Comparison of ENCODE assay signal across 28 mouse cellular contexts in the genomic region with DNA sequence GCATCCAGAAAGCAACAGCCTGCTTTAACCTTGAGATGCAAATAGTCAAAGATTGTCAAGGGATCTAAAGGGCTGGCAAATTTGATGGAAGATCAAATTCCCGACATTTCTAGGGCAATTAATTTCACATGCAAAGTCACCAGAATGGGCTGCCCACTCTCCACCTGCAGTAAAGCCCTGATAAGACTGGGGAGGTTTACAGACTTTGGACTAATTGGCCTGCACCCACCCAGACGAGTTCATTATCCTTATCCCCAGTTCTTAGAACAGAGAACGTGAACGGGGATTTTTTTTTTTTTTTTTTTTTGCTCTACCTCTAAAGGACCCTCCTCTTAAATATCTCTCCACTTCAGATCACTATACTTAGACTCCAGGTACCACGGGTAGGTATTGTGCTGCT. TPM values are rescaled to one million over a fixed set of nuclear protein-coding genes. Genes with fewer than 3 reads are reported as not detected.
DNase-seq lines count a peak whose midpoint lies in the region; ATAC-seq and TF ChIP-seq lines count a peak whose summit lies in the region.
"Had no signal": no experiment of that assay in that cellular context is flagged by ENCODE, and none has a peak within 500 bp of the region (broad histone marks: within the 10 kb centered on the region; RNA-seq: fewer than 3 reads in every experiment).

No protein-coding gene starts in this region.

- TF ChIP-seq CTCF in MEL (IDR thresholded peaks at IDR 0.05 in 2 of 3, conservative IDR thresholded peaks at IDR 0.05 in 1 of 3; ENCODE audit: control insufficient read depth in 1 of 3, insufficient read depth in 1 of 3, low read depth in 2 of 3, low read length in 3 of 3, poor library complexity in 1 of 3, severe bottlenecking in 1 of 3) = no peak
- no peak for TF ChIP-seq CTCF in intestine, postnatal 0 days (IDR thresholded peaks at IDR 0.05; ENCODE audit: low read depth)
- no peak for TF ChIP-seq CTCF in liver, embryonic 14.5 days (IDR thresholded peaks at IDR 0.05; ENCODE audit: low read depth)

- no peak for TF ChIP-seq POLR2A in MEL (IDR thresholded peaks at IDR 0.05; ENCODE audit: control insufficient read depth in 1 of 2, insufficient read depth in 1 of 2, low read depth in 1 of 2, low read length in 2 of 2, poor library complexity in 1 of 2)

- H3K27ac ChIP-seq in MEL (ENCODE audit: control insufficient read depth, low read depth, low read length) = no peak overlapping the region
- H3K27ac ChIP-seq in intestine, postnatal 0 days (ENCODE audit: low read depth, low read length) = peak overlapping the region; percentile 96
- peak overlapping the region; percentile 99 for H3K27ac ChIP-seq in liver, embryonic 14.5 days
- no peak overlapping the region for H3K27ac ChIP-seq in midbrain, embryonic 11.5 days (ENCODE audit: low read depth, low read length)
- H3K27ac ChIP-seq: gastrocnemius, adult 2 months; heart, adult 2 months; hindbrain, embryonic 13.5 days; kidney, postnatal 0 days; limb, embryonic 10.5 days; limb, embryonic 15.5 days; midbrain, embryonic 15.5 days; neural tube, embryonic 15.5 days had no signal

- H3K79me2 ChIP-seq in MEL (ENCODE audit: control insufficient read depth, insufficient read depth, low read length, poor library complexity) = no peaks in the 10 kb centered on the region

- H3K27me3 ChIP-seq in MEL (ENCODE audit: control insufficient read depth in 1 of 2, insufficient read depth in 2 of 2, low read length in 2 of 2) = no peaks in the 10 kb centered on the region
- H3K27me3 ChIP-seq in intestine, postnatal 0 days (replicated peaks; ENCODE audit: control insufficient read depth, insufficient read depth, low read length) = no peaks in the 10 kb centered on the region
- no peaks in the 10 kb centered on the region for H3K27me3 ChIP-seq in liver, embryonic 14.5 days (ENCODE audit: control insufficient read depth, insufficient read depth, low read length)
- H3K27me3 ChIP-seq in midbrain, embryonic 11.5 days (ENCODE audit: control insufficient read depth, insufficient read depth, low read length) = no peaks in the 10 kb centered on the region
- H3K27me3 ChIP-seq: heart, embryonic 12.5 days; hindbrain, embryonic 13.5 days; limb, embryonic 15.5 days; midbrain, embryonic 15.5 days; neural tube, embryonic 15.5 days had no signal

- peak; percentile 58 for ATAC-seq in intestine, postnatal 0 days
- ATAC-seq in liver, embryonic 14.5 days (ENCODE audit: insufficient read depth) = no peak
- no peak for ATAC-seq in midbrain, embryonic 11.5 days (ENCODE audit: low FRiP score)
- ATAC-seq: forebrain, embryonic 14.5 days; midbrain, embryonic 15.5 days had no signal

- H3K36me3 ChIP-seq in MEL (ENCODE audit: control insufficient read depth in 1 of 2, insufficient read depth in 2 of 2, low read length in 2 of 2) = peaks cover 0 to 50% of the 10 kb centered on the region in 2 experiments; a peak in 2 of 4 replicates
- H3K36me3 ChIP-seq in intestine, postnatal 0 days (ENCODE audit: control insufficient read depth, insufficient read depth) = no peaks in the 10 kb centered on the region
- H3K36me3 ChIP-seq in liver, embryonic 14.5 days (replicated peaks; ENCODE audit: control insufficient read depth, insufficient read depth, low read depth) = no peaks in the 10 kb centered on the region
- no peaks in the 10 kb centered on the region for H3K36me3 ChIP-seq in midbrain, embryonic 11.5 days (ENCODE audit: control insufficient read depth, insufficient read depth, low read length)
- H3K36me3 ChIP-seq: heart, embryonic 12.5 days; hindbrain, embryonic 13.5 days; limb, embryonic 10.5 days; limb, embryonic 15.5 days; midbrain, embryonic 15.5 days; neural tube, embryonic 15.5 days had no signal

- DNase-seq in MEL (ENCODE audit: low read depth, low spot score) = no peak
- peak; percentile 27 for DNase-seq in c-Kit-negative CD71-positive TER-119-positive erythroid progenitor cells, embryonic 14.5 days (ENCODE audit: low read depth, low spot score)
- DNase-seq in liver, embryonic 14.5 days (ENCODE audit: low read depth in 3 of 3, low spot score in 3 of 3) = peak in 1 of 3 experiments; percentile 46
- no peak for DNase-seq in cerebellum, postnatal 14 days
- DNase-seq in left cerebral cortex, postnatal 4 days = no peak
- no peak for DNase-seq in midbrain, embryonic 11.5 days (ENCODE audit: low spot score, missing footprints)
- DNase-seq in spleen, postnatal 4 days (ENCODE audit: low spot score in 2 of 2) = no peak
- DNase-seq: adrenal gland, postnatal 10 days; B cell, adult 2 months; cerebellum, adult 18-20 months; cerebellum, postnatal 10 days; gastrocnemius, adult 2 months; heart, adult 2 months; heart, postnatal 4 days; kidney, adult 2 months; layer of hippocampus, postnatal 36 days; lung, postnatal 36 days; right cerebral cortex, postnatal 25 days; spleen, adult 18-20 months had no signal

- intact Hi-C loops in left cerebral cortex, postnatal 4 days (cut with DNase I) = no loop called here

- no peak overlapping the region for H3K9ac ChIP-seq in MEL (ENCODE audit: control insufficient read depth, low read depth, low read length, poor library complexity, severe bottlenecking)
- 0 out of 2 replicates have a peak overlapping the region, but pooled peaks have one; percentile 4 for H3K9ac ChIP-seq in intestine, postnatal 0 days (ENCODE audit: low read depth, low read length)
- peak overlapping the region; percentile 44 for H3K9ac ChIP-seq in liver, embryonic 14.5 days (replicated peaks)
- H3K9ac ChIP-seq in midbrain, embryonic 11.5 days (ENCODE audit: low read length) = no peak overlapping the region
- H3K9ac ChIP-seq: heart, embryonic 12.5 days; hindbrain, embryonic 13.5 days; limb, embryonic 15.5 days; midbrain, embryonic 15.5 days; neural tube, embryonic 15.5 days had no signal

- WGBS in intestine, postnatal 0 days = 29% methylated on average over 5 of the region's 5 CpGs
- WGBS in liver, embryonic 14.5 days (ENCODE audit: insufficient replicate concordance) = 16% methylated on average over 5 of the region's 5 CpGs
- 62% methylated on average over 5 of the region's 5 CpGs for WGBS in midbrain, embryonic 11.5 days

- TF ChIP-seq RAD21 in MEL (IDR thresholded peaks at IDR 0.05; ENCODE audit: low read depth, low read length) = no peak

- TF ChIP-seq EP300 in MEL (IDR thresholded peaks at IDR 0.05; ENCODE audit: low read depth in 1 of 2, low read length in 2 of 2) = no peak
- no peak for TF ChIP-seq EP300 in liver, embryonic 14.5 days (IDR thresholded peaks at IDR 0.05; ENCODE audit: low read depth)

- peaks cover 19 to 49% of the 10 kb centered on the region in 2 experiments for H3K4me1 ChIP-seq in MEL (ENCODE audit: control insufficient read depth in 1 of 2, insufficient read depth in 2 of 2, low read length in 2 of 2)
- H3K4me1 ChIP-seq in intestine, postnatal 0 days (replicated peaks; ENCODE audit: control insufficient read depth, insufficient read depth, low read length) = peaks cover 11% of the 10 kb centered on the region; the same call in 1 of the 2 replicates
- peaks cover 74 to 75% of the 10 kb centered on the region in 2 experiments for H3K4me1 ChIP-seq in liver, embryonic 14.5 days (replicated peaks; ENCODE audit: control insufficient read depth in 2 of 2, insufficient read depth in 2 of 2, low read length in 1 of 2)
- no peaks in the 10 kb centered on the region for H3K4me1 ChIP-seq in midbrain, embryonic 11.5 days (ENCODE audit: control insufficient read depth, insufficient read depth, low read length)
- H3K4me1 ChIP-seq: hindbrain, embryonic 13.5 days; limb, embryonic 15.5 days; midbrain, embryonic 15.5 days; neural tube, embryonic 15.5 days had no signal

- H3K4me3 ChIP-seq in MEL (ENCODE audit: control insufficient read depth in 1 of 2, insufficient read depth in 1 of 2, low read depth in 2 of 2, low read length in 2 of 2) = no peak overlapping the region
- no peak overlapping the region for H3K4me3 ChIP-seq in intestine, postnatal 0 days (ENCODE audit: low read depth, low read length)
- no peak overlapping the region for H3K4me3 ChIP-seq in liver, embryonic 14.5 days (ENCODE audit: insufficient read depth in 1 of 2, low read depth in 2 of 2, low read length in 2 of 2)
- H3K4me3 ChIP-seq in midbrain, embryonic 11.5 days (ENCODE audit: low read depth, low read length) = no peak overlapping the region
- H3K4me3 ChIP-seq: gastrocnemius, adult 2 months; heart, adult 2 months; heart, embryonic 12.5 days; hindbrain, embryonic 13.5 days; limb, embryonic 10.5 days; limb, embryonic 15.5 days; midbrain, embryonic 15.5 days; neural tube, embryonic 15.5 days had no signal

- no peaks in the 10 kb centered on the region for H3K9me3 ChIP-seq in MEL (replicated peaks; ENCODE audit: insufficient read depth, low read length)
- H3K9me3 ChIP-seq in intestine, postnatal 0 days (ENCODE audit: control insufficient read depth) = no peaks in the 10 kb centered on the region
- no peaks in the 10 kb centered on the region for H3K9me3 ChIP-seq in liver, embryonic 14.5 days (ENCODE audit: control insufficient read depth, low read length)
- H3K9me3 ChIP-seq in midbrain, embryonic 11.5 days (ENCODE audit: control insufficient read depth, low read length) = no peaks in the 10 kb centered on the region
- H3K9me3 ChIP-seq: heart, embryonic 12.5 days; hindbrain, embryonic 13.5 days; limb, embryonic 10.5 days; limb, embryonic 15.5 days; midbrain, embryonic 15.5 days; neural tube, embryonic 15.5 days had no signal

- H3K4me2 ChIP-seq in intestine, postnatal 0 days (replicated peaks; ENCODE audit: low read depth) = peak overlapping the region; percentile 21
- H3K4me2 ChIP-seq in liver, embryonic 14.5 days (ENCODE audit: low read depth) = peak overlapping the region; percentile 67
- H3K4me2 ChIP-seq in midbrain, embryonic 11.5 days = no peak overlapping the region
- H3K4me2 ChIP-seq: heart, embryonic 12.5 days; hindbrain, embryonic 13.5 days; limb, embryonic 15.5 days; midbrain, embryonic 15.5 days; neural tube, embryonic 15.5 days had no signal

TF ChIP-seq in MEL, 35 proteins besides CTCF, POLR2A, EP300 and RAD21:
- 0 out of 2 replicates have a peak, but pooled peaks have one; percentile 14 for TF ChIP-seq GATA1 (IDR thresholded peaks at IDR 0.05; ENCODE audit: low read depth, low read length)
- TF ChIP-seq ZNF384 (IDR thresholded peaks at IDR 0.05; ENCODE audit: low read depth, low read length) = peak; percentile 66
- no peak for TF ChIP-seq MYB (IDR thresholded peaks at IDR 0.05; ENCODE audit: low read depth, low read length)

RNA-seq across cellular contexts. Expression of gene Clint1, which starts 42.4 kb away (rescaled TPM):
- 89.8 and 102 TPM in 2 replicates for total RNA-seq in MEL (2012; rRNA removed)
- 100 to 1,000 TPM in 1 of 2 experiments, 10 to 100 TPM in 1; 58.5 to 184 TPM for polyA plus RNA-seq in MEL (2012; ENCODE audit: insufficient read depth in 1 of 2, insufficient read length in 2 of 2, low read depth in 1 of 2, low replicate concordance in 2 of 2, missing spikeins in 1 of 2)
- 171 and 185 TPM in 2 replicates for polyA plus RNA-seq in intestine, postnatal 0 days (2015; fragmentation: Nextera tagmentation; extraction: Ambion mirVana)
- 36.3 and 46.0 TPM in 2 replicates for polyA plus RNA-seq in liver, embryonic 14.5 days (2012; rRNA removed)
- polyA plus RNA-seq in liver, embryonic 14.5 days (2014; fragmentation: Nextera tagmentation; extraction: Ambion mirVana) = 41.6 and 43.3 TPM in 2 replicates
- total RNA-seq in left cerebral cortex, postnatal 4 days (2021) = 10 to 100 TPM; 41.0 to 42.3 TPM
- 60.9 and 63.5 TPM in 2 replicates for polyA plus RNA-seq in midbrain, embryonic 11.5 days (2014; fragmentation: Nextera tagmentation; extraction: Ambion mirVana)

Comparison
In these comparisons a context has a peak if more than half of its experiments do, and no peak if none do; other contexts are left out.
1. H3K27ac ChIP-seq: peak in intestine, postnatal 0 days (single experiment) and liver, embryonic 14.5 days (single experiment); none in MEL (single experiment) and midbrain, embryonic 11.5 days (single experiment).
2. H3K9ac ChIP-seq: peak in intestine, postnatal 0 days (single experiment) and liver, embryonic 14.5 days (single experiment); none in MEL (single experiment) and midbrain, embryonic 11.5 days (single experiment).